Mouse (Mus musculus) kidney, adult 2 months (tissue): ENCODE measurements around the gene Cytip.

Experiments used
- CTCF ChIP-seq: fragments of 200-500 bp; conservative IDR thresholded peaks from 2 replicates; pipeline ENCODE4 v1.5.1; 2011; ENCODE audit warnings: low read depth, mild to moderate bottlenecking, control low read depth, low read length, moderate library complexity, mixed read lengths; ENCODE audit not compliant: insufficient read depth, insufficient read length
- POLR2A ChIP-seq: fragments of 200-500 bp; IDR thresholded peaks from one replicate; pipeline ENCODE4 v1.6.1; 2011; ENCODE audit warnings: low read depth, low read length, control low read depth

DNA sequence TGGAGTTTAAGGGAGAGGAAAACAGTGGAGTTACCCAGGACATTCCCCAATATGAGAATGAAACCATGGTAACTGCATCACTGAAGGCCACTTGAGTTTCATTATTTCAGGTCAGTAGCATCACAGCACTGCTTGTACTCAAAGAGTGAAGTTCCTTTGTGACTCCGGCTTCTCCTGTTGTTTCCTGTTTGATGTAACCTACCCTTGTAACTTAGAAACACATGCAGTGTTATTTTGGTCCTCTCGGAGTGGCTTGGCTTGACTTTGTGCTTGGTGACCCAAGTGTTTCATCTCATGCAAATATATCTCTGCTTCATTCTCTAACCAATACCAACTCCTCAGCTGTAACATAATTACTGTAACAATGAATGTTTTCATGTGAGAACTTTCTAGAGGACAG is 11.1 kb downstream of the Cytip start:
- TF ChIP-seq CTCF (no peak), POLR2A (no peak)
